Mouse (Mus musculus): ENCODE data around the gene Zfp423.

Zfp423 gene

DNA sequence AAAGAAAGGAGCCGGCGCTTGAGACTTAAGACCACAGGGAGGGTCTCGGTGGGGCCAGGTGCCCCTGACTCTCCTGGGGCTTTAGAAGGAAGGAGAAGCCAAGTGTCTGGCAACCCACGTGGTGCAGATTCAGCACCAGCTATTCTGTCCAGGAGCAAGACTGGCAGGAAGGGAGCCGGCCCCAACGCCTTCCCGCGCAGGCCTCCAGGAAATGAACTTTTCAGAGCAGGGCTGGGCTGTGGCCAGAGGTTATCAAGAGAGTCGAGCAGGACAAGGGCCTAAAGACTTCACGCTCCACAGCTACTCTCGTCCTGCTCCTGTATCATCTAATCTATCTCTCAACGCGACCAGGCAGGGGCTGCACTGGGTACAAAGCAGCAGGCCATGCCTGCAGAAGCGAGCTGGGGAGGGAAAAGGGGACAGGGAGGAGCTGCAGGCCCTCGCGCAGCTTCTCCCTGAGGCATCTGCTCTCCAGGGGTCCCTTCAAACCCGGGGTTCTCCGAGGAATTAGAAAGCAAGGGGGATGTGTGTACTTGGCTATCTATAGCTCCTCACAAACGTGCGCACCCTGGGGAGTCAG is 1.4 kb downstream of the Zfp423 start:
- in situ Hi-C loops (cut with MboI; ENCODE audit: low pct_unique_long_range_greater_than_20kb in 1 of 2, low sequenced_read_pairs in 2 of 2, unreplicated experiment in 1 of 2), result no loop called here

DNA sequence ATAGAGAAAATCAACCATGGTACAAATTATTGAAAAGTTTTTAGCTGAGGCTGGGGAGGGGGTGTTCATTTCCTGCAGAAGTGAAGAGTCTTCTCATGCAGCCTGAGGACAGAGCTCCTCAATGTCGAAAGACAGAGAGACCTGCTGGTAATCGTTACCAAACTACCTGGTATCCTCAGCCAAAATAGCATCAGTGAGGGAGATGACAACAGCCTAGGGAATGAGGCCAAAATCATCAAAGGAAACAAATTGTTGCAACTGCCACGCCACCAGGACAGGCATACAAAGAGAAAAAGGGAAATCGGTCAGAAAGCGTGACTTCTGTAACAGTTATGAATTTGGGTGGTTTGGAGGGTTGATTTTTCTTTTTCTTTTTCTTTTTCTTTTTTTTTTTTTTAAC is 3.4 kb downstream of the Zfp423 start:
- in situ Hi-C loops (cut with MboI; ENCODE audit: low pct_unique_long_range_greater_than_20kb in 1 of 2, low sequenced_read_pairs in 2 of 2, unreplicated experiment in 1 of 2), result no loop called here

DNA sequence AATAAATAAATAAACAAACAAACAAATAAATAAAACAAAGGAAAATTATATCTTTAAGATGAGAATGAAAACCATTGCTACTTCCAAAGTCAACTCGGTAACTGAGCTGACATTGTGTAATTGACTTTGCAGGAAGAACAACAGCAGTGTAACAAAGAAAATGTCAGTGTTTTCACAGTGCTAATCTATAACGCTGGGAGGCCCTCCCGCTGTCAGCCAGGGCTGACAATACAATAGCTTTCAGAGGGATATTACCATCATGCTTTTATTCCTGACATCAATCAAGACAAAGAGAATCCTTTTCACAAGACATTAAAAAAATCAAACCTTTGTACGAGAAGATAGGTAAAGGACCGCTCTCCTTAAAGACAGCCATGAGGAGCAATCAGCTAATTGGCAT is 5.9 kb downstream of the Zfp423 start:
- in situ Hi-C loops (cut with MboI; ENCODE audit: low pct_unique_long_range_greater_than_20kb in 1 of 2, low sequenced_read_pairs in 2 of 2, unreplicated experiment in 1 of 2), result no loop called here

DNA sequence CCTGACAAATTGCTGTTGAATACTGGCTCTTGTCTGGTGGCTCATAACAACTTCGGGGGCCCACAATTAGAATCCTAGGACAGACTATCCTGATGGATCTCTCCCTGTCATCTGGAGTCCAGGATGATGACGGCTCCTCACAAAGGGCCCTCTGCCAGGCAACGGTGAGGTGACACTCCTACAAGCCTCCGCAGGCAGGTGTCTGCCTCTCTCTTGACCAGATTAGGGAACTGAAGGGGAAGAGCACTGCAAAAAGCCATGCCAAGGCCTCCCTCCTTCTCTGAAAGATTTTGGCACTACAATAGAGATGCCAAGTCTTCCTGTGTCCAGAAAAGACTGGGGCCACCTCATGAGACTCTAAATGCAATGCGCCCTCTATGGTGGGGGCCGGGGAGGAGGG is 7.1 kb downstream of the Zfp423 start:
- in situ Hi-C loops (cut with MboI; ENCODE audit: low pct_unique_long_range_greater_than_20kb in 1 of 2, low sequenced_read_pairs in 2 of 2, unreplicated experiment in 1 of 2), result no loop called here

DNA sequence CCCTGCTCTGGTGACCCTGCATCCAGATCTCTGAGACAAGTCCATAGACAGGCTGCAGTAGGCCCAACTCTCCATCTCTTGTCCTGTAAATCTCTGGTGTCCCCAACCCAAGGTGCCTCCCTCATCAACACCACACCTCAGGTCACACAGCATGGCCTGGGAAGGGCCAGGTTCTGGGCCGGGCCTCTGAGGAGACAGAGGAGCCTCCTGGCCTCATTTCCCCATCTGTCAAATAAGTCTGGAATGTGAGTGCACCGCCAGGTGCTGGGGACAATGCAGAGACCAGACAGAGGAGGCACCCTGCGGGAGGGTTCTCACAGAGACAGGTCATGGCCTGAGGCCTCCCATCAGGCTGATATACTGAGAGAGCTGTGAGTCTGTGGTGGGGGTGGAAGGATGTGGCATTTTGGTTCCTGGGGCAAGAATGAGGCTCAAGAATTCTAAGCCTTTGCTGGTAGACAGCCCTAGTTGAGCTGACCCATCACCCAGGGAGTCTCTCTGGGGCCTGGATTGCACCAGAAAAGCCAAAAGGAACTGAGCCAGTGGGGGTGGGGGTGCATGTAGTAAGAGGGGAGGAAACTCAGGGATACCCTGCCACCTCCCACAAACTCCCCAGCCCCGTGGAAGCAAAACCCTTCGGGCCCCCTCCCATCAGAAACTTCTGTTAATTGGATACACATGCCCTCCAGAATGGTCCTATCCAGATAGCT is 15.0 kb downstream of the Zfp423 start:
- in situ Hi-C loops (cut with MboI; ENCODE audit: low pct_unique_long_range_greater_than_20kb in 1 of 2, low sequenced_read_pairs in 2 of 2, unreplicated experiment in 1 of 2), result no loop called here

DNA sequence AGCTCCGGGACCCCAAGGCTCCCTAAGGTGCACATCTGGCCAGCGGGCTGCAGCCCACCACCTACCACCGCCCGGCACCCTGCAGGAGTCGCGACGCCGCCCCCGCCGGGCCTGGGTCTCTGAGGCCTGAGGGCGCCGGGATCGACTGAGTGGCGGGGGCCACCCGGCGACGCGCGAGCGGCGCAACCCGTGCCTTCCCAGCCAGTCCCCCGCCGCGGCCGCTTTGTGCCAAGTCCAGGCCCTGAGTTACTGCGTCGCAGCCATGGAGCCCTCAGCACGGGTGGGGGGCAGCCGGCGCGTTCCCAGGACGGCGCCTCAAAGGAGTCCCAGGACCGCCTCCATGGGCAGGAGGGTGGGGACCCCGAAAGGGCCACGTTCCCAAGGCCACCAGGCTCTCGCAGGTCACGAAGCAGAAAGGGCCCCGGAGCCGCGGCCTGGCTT is 15.7 kb downstream of the Zfp423 start:
- in situ Hi-C loops (cut with MboI; ENCODE audit: low pct_unique_long_range_greater_than_20kb in 1 of 2, low sequenced_read_pairs in 2 of 2, unreplicated experiment in 1 of 2), result no loop called here

DNA sequence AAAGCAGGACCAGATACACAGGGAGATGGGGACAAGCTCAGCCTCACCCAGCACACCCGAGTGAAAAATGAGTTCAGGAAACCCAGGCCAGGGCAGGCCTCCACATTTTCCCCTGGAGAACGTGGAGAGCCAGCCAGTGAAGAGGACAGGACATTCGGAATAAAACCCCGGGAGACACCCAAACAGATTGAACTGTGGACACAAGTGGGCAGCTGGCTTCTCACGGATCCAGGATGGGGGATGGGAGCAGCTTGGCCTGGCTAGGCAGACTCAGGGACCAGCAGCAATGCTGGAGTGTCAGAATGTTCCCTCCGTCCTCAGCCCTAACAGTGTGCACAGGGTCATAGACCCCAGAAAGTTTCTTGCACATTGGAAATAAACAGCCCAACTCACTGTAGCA is 18.7 kb downstream of the Zfp423 start:
- in situ Hi-C loops (cut with MboI; ENCODE audit: low pct_unique_long_range_greater_than_20kb in 1 of 2, low sequenced_read_pairs in 2 of 2, unreplicated experiment in 1 of 2), result no loop called here

DNA sequence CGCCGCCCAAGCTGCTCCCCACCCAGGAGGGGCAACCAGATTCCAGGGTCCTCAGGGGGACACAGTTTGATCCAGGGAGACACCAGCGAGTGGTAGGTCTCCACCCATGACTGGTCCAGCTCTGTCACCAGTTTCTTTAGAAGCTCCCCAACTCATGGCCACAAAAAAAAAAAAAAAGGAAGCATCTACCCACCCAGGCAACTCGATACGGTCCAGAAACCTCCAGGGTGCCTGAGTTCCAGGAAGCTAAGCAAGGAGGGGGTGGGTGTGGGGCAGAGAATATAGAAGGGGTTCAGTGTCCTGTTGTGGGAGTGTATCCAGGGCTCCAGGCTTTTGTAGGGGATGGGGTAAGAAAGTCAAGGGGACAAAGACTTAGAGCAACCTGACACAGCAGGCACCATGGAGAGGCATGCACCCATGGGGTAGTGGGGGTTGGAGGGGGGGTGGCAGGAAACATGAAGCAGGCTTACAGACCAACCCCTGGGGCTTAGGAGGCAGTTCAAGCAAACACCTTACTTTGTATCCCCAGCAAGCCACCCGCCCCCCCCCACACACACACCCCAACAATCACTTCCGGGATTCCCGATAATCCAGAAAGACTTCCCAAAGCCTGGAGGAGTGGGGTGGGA is 20.0 kb downstream of the Zfp423 start:
- in situ Hi-C loops (cut with MboI; ENCODE audit: low pct_unique_long_range_greater_than_20kb in 1 of 2, low sequenced_read_pairs in 2 of 2, unreplicated experiment in 1 of 2), result no loop called here

DNA sequence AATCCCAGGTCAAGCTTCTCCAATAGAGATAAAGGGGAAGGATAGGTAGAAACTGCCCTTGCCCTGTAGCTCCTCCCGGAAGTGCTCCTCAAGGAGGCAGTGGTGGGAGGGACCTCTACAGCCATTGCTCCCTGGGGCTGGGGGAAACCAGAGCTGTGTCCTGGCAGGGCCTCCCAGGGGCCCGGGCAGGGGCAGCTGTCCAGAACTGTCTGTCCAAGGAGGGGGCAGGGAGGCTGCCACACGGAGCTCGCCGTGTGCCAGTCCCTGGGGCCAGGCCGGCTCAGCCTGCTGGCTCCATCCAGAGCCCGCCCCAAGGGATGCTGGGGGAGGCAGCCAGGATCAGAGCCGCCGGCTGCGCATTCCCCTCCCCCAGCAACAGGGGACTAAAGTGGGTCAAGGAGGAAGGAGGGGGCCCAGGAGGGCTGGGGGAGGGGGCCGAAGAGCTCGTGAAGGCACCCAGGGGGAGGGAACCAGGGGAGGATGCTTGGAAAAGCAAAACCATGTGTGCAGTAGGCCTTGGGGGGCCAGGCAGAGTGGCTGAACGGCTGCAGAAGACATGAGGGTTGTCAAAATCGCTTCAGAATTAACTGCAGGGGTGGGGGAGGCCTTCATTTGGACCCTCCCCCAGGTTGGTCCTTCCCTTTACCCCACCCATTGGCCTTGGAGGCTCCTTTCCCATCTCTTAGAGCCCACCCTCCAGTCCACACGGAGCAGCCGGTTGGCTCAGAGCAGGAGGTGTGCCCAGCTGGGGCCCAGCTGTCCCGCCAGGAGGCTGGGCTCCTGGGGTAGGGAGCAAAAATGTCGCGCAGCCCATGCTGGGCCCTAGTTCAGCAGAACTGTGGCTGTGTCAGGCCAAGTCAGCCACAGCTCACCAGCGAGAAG is 20.8 kb downstream of the Zfp423 start:
- in situ Hi-C loops (cut with MboI; ENCODE audit: low pct_unique_long_range_greater_than_20kb in 1 of 2, low sequenced_read_pairs in 2 of 2, unreplicated experiment in 1 of 2), result no loop called here

DNA sequence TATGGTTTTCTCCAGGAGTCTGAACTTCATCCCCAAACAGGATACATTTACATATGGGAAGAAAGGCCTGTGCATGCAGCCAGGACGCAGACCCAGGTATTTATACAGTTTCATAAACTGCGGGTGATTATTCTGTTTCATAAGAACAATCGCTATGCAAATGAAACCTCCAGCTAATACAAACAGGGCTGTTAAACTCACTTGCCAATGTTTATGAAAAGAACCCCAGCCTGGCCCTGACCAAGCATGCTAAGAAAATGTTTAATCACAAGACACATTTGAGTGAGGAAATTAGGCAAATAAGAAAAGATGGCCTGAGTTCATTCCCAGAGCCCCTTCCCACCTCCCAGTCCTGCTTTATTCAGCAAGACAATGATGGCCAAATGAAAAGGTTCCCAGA is 22.2 kb downstream of the Zfp423 start:
- in situ Hi-C loops (cut with MboI; ENCODE audit: low pct_unique_long_range_greater_than_20kb in 1 of 2, low sequenced_read_pairs in 2 of 2, unreplicated experiment in 1 of 2), result no loop called here

DNA sequence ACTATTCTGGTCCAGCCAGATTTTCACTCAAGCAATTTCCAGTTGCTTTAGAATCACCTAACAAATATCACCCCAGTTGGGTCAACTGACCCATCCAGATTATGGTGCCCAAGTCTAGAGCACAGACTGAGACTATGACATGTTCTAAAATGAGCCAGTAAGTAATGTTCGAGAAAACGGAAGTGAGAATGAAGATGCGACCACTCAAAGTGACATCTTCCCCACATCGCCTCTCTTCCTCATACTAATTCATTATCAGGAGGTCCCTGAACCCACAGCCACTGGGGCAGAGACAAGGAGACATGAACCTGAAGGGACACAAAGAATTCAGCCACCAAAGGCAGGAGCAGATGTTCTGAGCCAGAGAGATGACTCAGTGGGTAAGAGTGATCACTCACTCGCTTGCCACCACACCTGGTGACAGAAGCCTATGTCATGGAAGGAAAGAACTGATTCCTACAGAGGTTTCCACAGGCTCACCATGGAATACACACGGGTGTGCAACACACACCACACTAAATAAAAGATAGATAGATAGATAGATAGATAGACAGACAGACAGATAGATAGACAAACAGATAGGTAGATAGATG is 24.2 kb downstream of the Zfp423 start:
- in situ Hi-C loops (cut with MboI; ENCODE audit: low pct_unique_long_range_greater_than_20kb in 1 of 2, low sequenced_read_pairs in 2 of 2, unreplicated experiment in 1 of 2), result no loop called here

DNA sequence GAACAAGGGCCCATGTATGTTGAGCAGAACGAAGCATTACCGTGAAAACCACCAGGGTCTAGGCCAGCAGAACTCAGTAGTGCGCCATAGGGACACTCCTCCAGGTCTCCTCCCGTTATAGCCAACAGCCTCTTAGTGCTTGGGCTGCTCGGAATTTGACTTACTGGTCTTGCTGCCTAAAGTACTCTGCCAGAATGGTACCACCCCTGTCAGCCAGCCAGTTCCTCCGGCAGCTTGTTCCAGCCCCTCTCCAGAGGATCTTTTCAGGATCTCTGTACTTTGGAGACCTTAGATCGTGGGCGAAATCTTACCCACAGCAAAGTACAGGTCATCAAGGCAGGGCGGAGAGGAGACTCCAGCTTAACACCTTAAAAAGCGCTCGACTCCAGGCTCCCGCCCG is 25.2 kb downstream of the Zfp423 start:
- in situ Hi-C loops (cut with MboI; ENCODE audit: low pct_unique_long_range_greater_than_20kb in 1 of 2, low sequenced_read_pairs in 2 of 2, unreplicated experiment in 1 of 2), result no loop called here

DNA sequence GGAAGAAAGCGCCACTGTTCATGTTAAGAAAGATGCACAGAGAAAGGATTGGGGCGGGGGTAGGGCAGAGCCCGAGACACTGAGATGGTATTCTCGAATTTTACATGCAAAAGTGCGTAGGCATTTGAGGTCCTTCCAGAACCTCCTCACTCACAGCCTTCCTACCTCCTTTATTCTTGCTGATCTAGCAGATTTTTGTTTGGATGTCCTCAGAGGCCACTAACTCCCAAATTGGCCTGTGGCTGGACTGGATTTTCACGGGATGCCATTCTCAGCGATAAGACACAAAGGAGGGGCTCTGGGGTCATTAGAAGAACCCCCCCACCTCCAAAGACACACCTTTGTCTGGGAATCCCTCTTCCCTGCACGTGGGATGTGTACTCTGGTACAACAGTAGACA is 25.6 kb downstream of the Zfp423 start:
- in situ Hi-C loops (cut with MboI; ENCODE audit: low pct_unique_long_range_greater_than_20kb in 1 of 2, low sequenced_read_pairs in 2 of 2, unreplicated experiment in 1 of 2), result no loop called here

DNA sequence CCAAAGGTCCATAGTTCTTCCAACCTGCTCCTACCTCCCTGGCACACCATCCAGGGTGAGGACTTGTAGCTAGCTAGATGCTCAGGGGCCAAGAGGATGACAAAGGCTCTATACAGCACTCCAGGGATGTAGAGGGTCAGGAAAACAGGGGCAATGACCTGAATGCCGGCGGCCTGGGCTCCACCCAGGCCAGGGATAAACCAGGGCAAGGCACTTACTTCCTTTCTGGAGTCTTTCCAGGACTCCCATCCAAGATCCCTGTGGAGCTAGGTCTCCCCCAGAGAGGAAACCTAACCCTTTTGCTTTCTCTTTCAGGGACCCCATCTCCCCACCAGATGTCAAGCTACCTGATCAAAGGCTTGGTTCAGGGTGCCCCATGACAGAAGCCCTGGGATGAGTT is 30.5 kb downstream of the Zfp423 start:
- in situ Hi-C loops (cut with MboI; ENCODE audit: low pct_unique_long_range_greater_than_20kb in 1 of 2, low sequenced_read_pairs in 2 of 2, unreplicated experiment in 1 of 2), result no loop called here

DNA sequence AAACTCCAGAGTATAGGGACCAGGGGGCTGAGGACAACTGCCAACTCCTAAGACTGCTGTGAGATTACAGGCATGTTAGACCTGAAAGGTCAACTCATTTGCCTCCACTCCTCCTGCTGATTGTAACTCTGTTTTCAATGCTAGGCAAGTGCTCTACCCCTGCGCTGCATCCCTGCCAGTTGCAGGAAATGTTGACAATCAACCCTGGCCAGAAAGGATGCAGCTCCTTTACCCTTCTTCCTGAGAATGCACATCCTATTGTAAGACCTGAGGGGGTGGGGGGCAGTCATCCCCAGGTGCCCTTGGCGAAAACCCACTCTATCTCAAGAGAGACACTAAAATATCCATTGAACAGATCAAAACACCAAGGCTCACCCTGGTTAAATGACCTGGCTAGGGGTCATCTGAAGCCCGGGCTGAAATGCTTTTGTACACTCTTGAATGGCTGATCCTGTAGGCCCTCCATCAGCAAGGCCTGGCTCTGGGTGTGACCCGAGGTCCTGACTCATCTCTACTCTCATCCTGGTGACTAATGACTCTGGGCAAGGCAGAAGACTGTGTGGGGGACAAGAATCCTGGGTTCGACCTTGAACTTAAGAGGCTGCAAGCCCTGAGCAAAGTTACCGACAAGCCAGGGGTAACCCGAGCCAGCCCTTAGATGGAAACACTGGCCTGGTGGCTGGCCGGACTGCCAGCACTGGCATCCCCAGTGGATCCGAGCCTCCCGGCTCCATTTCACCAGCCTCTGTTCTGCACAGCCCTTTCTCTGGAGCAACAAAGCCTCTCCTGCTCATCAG is 32.2 kb downstream of the Zfp423 start:
- in situ Hi-C loops (cut with MboI; ENCODE audit: low pct_unique_long_range_greater_than_20kb in 1 of 2, low sequenced_read_pairs in 2 of 2, unreplicated experiment in 1 of 2), result no loop called here

DNA sequence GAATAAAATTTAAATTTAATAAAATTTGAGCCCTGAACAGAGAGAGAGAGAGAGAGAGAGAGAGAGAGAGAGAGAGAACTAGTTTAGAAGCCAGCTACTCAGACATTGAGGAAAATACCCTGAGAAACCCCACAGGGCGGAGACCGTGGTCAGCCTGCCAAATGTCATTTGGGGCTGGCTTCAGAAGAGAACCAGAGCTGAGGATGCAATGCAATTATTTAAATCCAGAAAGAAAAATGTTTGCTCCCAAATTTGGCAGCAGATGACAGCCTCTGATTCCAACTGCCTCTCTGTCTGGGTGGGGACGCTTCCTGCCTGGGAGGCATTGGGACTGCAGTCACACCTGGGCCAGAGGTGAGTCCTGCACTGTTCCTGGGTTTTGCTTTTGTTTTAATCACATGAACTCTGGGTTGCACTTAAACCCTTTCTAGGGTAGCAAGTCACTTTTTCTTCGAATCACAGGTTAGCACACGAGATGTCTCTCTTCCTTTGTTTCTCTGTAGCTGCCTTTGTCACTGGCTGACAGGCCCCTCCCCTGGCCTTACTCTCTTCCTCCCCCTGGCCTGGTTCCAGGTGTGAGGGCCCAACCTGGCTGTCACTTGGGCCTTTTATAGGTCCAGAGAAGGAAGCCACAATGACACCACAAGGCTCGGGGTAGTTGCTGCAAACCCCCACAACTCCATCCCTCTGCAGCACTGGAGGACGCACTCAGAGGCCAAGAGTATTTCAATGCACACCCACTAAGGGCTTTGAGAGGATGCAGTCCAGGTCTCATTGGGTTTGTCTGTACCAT is 33.1 kb downstream of the Zfp423 start:
- in situ Hi-C loops (cut with MboI; ENCODE audit: low pct_unique_long_range_greater_than_20kb in 1 of 2, low sequenced_read_pairs in 2 of 2, unreplicated experiment in 1 of 2), result no loop called here

DNA sequence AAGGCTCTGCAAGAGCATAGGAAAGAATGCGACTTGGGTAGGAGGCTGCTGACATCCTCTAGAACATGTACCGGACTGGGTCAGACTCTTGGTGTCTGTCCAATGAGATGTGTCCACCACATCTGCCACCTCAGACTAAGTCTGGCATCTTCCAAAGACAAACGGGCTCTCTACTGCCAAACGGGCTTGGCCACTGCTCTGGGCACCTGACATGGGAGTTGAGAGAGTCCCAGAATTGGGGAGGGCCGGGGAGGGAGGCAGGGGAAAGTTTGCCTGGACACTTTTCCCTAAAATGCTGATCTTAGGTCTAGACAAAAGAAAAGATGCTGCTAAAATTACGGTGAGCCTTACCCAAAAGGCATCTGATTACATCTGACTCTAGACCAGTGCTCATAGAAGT is 36.5 kb downstream of the Zfp423 start:
- in situ Hi-C loops (cut with MboI; ENCODE audit: low pct_unique_long_range_greater_than_20kb in 1 of 2, low sequenced_read_pairs in 2 of 2, unreplicated experiment in 1 of 2), result no loop called here

Data from mouse embryonic stem cell (cell line).